Mouse (Mus musculus): ENCODE results near the gene Krtap12-1.
"Not testable (repeated sequence)": the region's sequence is repeated elsewhere in the genome, so short reads cannot be mapped to it uniquely, and the experiment has no call there.

The Krtap12-1 gene

DNA sequence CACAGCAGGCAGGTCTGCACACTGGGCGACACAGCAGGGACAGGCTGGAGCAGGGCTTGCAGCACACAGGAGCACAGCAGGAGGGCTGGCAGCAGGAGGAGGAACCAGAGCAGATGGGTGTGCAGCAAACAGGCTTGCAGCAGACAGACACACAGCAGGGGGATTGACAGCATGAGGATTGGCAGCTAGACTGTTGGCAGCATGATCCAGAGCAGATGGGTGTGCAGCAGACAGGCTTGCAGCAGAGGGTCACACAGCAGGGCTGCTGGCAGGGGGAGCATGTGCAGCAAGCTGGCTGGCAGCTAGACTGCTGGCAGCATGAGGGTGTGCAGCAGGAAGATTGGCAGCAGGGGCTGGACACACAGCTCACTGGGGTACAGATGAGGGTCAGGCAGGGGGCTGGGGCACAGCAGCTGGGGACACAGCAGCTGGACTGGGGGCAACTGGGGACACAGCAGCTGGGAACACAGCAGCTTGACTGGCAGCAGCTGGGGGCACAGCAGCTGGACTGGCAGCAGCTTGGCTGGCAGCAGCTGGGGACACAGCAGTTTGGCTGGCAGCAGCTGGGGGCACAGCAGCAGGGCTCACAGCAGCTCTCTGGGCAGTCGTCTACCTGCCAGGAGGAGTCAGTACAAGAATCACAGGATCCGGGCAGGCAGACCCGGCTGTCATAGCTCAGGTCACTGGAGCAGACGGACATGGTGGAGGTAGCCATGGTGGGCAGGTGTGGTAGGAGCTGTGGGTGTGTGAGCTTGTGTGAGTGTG is 21.7 kb downstream of the Krtap12-1 start, which contains the start of gene Gm18596:
Gene Gm18596, minus strand, starts transcription at position 715 of the 765 bp plus-strand sequence.
- in situ Hi-C loops (cut with MseI, MboI) = not testable (repeated sequence)

DNA sequence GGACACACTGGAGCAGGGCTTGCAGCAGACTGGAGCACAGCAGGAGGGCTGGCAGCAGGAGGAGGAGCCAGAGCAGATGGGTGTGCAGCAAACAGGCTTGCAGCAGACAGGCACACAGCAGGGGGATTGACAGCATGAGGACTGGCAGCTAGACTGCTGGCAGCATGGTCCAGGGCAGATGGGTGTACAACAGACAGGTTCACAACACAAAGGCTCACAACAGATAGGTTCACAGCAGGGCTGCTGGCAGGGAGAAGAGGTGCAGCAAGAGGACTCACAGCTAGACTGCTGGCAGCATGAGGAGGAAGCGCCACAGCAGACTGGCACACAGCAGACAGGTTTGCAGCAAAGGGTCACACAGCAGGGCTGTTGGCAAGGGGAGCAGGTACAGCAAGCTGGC is 30.3 kb downstream of the Krtap12-1 start:
- in situ Hi-C loops (cut with MseI, MboI) = not testable (repeated sequence)

DNA sequence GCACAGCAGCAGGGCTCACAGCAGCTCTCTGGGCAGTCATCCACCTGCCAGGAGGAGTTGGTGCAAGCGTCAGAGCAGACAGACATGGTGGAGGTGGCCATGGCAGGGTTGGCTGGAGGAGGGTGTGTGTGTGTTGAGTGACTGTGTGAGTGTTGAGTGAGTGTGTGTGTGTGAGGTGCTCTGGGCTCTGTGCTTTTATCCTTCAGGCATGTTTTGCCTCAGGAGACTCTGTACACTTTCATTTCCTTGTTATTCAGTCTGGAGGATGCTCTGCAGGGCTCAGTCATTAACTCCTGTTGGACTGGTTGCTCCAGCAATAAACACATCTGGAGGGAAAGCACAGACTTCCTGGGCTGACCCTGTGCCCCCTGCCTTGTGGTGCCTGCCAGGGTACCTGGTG is 30.9 kb downstream of the Krtap12-1 start, which contains the start of gene Gm9736:
Gene Gm9736, minus strand, starts transcription at position 101 of the 400 bp plus-strand sequence.
- in situ Hi-C loops (cut with MseI, MboI) = not testable (repeated sequence)

DNA sequence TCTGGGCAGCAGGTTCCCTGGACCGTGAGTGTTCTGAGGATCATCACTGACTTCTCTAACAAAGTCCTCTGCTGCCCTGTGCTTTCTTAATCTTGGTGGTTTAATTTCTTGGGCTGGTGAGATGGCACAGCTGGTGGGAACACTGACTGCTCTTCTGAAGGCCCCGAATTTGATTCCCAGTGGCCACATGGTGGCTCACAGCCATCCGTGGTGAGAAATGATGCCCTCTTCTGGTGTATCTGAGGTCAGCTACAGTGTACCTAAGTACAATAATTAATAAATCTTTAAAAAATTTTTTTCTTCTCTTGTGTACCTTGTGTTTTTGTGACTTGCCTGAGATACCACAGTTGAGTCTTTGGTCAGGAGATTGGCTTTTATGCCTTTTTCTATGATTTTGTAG is 31.9 kb downstream of the Krtap12-1 start:
- in situ Hi-C loops (cut with MseI, MboI) = not testable (repeated sequence)

DNA sequence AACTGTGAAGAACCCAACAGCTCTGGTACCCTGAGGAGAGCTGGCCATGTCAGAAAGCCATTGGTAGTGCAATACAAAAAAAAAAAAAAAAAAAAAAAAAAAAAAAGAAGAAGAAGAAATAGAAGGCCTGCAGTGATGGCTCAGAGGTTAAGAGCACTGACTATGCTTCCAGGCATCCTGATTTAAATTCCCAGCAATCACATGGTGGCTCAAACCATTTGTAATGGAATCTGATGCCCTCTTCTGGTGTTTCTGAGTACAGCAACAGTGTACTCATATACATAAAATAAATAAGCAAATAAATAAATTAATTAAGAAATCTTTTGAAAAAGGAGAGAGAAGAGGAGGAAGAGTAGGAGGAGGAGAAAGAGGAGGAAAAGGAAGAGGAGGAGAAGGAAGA is 33.0 kb downstream of the Krtap12-1 start:
- in situ Hi-C loops (cut with MseI, MboI) = no loop called here

DNA sequence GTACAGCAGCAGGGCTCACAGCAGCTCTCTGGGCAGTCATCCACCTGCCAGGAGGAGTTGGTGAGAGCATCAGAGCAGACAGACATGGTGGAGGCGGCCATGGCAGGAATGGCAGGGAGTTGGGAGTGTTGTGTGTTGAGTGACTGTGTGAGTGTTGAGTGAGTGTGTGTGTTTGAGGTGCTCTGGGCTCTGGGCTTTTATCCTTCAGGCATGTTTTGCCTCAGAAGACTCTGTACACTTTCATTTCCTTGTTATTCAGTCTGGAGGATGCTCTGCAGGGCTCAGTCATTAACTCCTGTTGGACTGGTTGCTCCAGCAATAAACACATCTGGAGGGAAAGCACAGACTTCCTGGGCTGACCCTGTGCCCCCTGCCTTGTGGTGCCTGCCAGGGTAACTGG is 39.2 kb downstream of the Krtap12-1 start, which contains the start of gene Gm3233:
Gene Gm3233, minus strand, starts transcription at position 101 of the 400 bp plus-strand sequence.
- in situ Hi-C loops (cut with MseI, MboI) = not testable (repeated sequence)

DNA sequence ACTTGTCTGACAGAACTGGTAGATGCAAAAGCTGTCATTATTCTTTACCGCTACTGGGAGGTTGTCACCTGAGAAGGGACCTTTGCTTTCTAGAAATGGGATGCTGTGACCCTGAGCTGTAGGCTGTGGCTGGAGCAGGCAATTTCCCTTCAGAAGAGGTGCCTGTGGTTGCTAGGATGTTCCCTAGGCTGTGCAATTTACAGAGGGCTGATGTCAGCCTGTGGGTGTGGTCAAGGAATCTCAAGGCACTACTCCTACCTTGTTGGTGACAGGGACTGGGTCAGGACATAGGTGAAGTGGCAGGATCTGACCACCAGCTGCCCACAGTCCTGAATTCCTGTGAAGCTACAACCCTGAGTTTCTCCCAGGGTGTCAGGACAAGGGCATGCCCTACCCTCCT is 49.3 kb downstream of the Krtap12-1 start:
- in situ Hi-C loops (cut with MseI, MboI) = no loop called here
